Mouse (Mus musculus): ENCODE measurements around the gene Zfp800.

The Zfp800 gene

GRCm38 (mm10) chr6:28318820-28319573, 78.8 kb downstream of the Zfp800 start:
- DNase-seq (ENCODE audit: extremely low spot score, low read depth, low spot score): no peak

GRCm38 (mm10) chr6:28315208-28315607, 82.6 kb downstream of the Zfp800 start:
- no peak for DNase-seq (ENCODE audit: extremely low spot score, low read depth, low spot score)

DNA sequence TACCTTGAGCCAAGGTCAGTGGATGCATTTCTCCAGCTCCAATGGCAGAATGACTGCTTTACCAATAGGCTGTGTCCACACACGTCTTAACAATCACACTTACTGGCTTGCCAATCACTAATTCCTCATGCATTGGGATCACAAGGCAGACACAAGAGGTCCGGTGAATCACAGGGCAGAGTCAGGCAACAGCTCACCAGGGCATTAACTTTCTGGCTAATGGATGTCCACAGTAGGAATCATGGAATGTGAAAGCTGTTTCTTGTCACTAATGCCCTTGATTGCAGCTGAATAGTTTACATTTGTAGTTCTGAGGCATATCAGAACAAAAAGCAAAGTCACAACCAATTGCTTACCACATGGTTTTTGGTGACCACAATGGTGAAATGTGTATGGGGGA, 85.7 kb downstream of the Zfp800 start:
- DNase-seq (ENCODE audit: extremely low spot score, low read depth, low spot score): no peak

- no peak for DNase-seq (ENCODE audit: extremely low spot score, low read depth, low spot score)
Measured at GRCm38 (mm10) chr6:28309692-28310091, 88.1 kb downstream of the Zfp800 start.

DNA sequence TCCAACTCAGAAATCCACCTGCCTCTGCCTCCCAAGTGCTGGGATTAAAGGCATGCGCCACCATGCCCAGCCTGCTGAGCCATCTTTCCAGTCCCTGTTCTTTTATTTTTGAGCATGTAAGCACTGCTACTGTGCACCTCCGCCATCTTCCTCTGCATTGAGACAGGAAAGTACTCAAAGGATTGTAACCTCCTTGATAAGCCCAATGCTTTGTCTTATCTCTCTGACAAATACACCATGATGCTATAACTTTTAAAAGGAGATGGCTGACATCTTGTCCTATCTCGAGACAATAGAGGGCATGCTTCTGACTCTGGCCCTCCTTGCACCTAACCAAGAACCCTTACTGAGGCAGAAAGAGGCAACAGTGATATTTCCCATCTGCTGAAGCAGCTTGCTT, 88.9 kb downstream of the Zfp800 start:
- no peak for DNase-seq (ENCODE audit: extremely low spot score, low read depth, low spot score)

- no peak for DNase-seq (ENCODE audit: extremely low spot score, low read depth, low spot score)
Measured at GRCm38 (mm10) chr6:28306702-28307101, 91.1 kb downstream of the Zfp800 start.

GRCm38 (mm10) chr6:28296306-28296705, 101.5 kb downstream of the Zfp800 start:
- DNase-seq (ENCODE audit: extremely low spot score, low read depth, low spot score): no peak

DNA sequence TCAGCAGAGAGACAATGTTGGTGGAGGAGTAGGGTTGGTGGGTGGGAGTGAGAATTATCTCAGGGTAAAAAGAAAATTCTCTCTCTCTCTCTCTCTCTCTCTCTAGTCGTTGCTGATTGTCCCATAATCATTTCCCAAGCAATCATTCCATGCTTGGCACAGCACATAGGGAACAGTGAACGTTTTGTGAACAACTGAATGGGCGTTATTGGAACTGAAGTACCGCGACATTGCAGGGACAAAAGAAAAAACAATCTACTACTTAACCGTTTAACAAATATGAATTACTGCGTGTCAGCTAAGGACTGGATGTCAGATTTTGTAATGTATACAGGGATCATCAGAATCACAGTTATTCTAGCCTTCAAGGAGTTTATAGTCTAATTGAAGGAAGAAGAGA, 102.2 kb downstream of the Zfp800 start:
- DNase-seq (ENCODE audit: extremely low spot score, low read depth, low spot score): no peak

DNA sequence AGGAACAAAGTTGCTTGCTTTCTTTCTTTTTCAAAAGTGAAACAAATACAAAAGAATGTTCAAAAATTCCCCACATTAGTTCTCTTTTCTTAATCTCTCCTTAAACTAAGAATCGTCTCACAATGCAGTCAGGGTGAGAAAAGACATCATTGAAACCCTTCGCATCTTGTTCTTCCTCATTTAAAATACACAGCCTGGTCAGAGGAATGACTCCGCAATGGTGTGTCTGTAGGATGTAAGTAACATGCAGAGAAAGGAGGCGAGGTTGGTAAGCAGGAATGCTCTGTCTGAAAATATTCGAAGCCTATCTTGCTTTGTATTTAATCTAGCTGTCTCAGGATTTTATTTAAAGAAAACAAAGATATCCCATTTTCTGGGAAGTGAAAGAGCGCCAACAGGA, 105.0 kb downstream of the Zfp800 start:
- DNase-seq (ENCODE audit: extremely low spot score, low read depth, low spot score): no peak

GRCm38 (mm10) chr6:28279886-28280285, 117.9 kb downstream of the Zfp800 start:
- DNase-seq (ENCODE audit: extremely low spot score, low read depth, low spot score): no peak

DNA sequence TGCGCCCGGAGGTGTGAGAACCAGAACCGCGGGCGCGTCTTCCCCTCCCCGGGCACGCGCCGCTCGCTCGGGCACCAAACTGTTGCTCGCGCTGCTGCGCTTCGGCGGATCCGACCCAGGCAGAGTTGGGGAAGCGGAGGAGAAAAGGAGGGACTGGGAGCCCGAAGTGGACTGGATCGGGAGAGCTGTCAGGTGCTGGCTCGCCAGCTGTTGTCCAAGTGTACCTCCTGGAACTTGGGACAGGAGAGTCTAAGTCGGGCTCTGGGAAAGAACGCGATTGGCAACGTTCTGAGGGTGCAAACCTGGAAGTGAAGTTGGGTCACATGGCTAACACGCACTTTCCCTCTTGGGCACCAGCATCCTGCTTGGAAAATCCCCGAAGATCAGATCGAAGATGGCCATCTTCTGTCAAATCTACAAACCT, 135.6 kb downstream of the Zfp800 start:
- DNase-seq (ENCODE audit: extremely low spot score, low read depth, low spot score): peak; percentile 20

GRCm38 (mm10) chr6:28261307-28262197, 136.3 kb downstream of the Zfp800 start:
- peak; percentile 28 for DNase-seq (ENCODE audit: extremely low spot score, low read depth, low spot score)

GRCm38 (mm10) chr6:28260425-28261191, 137.2 kb downstream of the Zfp800 start:
- no peak for DNase-seq (ENCODE audit: extremely low spot score, low read depth, low spot score)

DNA sequence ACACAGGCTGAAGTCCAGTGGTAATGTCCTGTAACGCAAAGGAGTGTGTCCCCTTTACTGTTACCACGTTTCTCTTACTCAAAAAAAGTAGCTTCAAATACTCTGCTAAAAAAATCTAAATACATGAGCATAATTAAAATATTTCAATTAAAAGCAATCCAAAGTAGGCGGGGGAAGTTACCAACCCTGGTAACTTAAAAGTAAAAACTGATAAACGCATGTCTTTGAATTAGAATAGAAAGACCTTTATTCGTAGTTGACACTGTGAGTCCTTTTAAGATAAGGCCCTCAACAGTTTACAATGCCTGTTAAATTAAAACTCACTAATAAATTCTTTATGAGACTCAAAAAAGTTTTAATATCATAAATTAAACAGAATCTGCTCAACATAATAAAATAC, 138.1 kb downstream of the Zfp800 start:
- DNase-seq (ENCODE audit: extremely low spot score, low read depth, low spot score): no peak

DNA sequence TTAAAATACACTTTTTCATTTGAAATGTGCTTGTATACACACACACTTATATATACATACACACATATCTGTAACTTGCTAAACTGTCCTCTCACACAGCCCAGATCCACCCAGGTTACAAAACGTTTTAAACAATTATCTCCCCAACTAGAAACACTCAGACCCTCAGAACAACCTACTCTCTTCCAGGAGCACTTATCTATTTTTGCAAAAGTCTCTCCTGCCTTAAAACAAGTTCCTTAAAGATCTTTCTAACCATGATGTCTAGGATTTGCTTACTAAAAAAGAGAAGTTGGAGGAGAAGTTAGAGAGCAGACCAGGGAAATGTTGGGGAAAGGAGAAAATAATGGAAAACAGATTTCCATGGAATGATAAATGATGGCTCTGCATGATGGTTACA, 139.4 kb downstream of the Zfp800 start:
- no peak for DNase-seq (ENCODE audit: extremely low spot score, low read depth, low spot score)

DNA sequence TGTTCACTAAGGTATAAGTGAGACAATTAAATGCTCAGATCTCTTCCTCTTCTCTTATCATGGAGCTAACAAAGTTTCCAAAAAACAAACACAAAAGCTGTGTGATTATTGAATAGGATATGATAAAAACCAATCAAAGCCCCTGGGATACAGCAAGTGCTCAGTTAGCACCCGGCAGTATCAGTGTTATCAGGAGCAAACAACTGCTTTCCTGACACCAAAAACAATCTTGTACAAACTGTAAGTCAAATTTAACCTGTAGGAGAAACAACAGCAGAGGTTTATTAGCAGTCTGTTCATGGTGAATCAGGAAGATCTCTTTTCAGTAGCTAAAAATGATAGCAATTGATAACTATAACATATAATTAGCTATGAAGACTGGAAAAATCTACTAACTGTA, 140.0 kb downstream of the Zfp800 start:
- no peak for DNase-seq (ENCODE audit: extremely low spot score, low read depth, low spot score)

- no peak for DNase-seq (ENCODE audit: extremely low spot score, low read depth, low spot score)
Measured at GRCm38 (mm10) chr6:28252790-28253189, 145.0 kb downstream of the Zfp800 start.

GRCm38 (mm10) chr6:28248211-28248610, 149.6 kb downstream of the Zfp800 start:
- DNase-seq (ENCODE audit: extremely low spot score, low read depth, low spot score): no peak

DNA sequence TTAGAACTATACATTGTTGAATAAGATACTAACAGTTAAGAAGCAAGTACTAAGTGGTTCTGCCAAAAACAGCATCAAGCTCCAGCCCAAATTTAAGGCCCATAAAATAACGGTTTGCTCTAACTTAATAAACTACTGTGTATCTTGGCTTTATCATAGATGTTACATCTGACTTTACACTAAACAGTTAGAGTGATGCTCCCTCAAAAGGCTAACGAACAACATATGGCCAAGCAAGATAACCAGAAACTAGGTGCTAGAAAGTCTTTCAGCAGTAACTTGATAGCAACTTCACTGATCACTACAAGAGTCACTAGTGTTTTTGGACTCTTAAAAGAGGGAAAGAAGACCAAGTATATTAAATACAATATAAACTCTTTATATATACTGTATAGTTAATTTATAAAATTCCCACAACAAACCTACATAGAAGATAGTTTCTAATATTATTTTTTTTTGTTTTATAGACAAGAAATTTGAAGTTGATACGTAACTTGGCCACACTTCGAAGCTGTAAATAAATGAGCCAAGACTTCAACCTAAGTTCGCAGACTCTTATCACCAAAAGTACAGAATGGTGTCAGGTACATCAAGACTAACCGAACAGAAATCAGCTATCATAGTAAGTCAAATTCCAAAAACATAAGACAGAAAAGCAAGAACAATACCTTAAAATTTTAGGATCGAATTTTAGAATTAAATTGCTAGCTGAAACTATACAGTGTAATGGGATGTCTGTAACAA, 165.0 kb downstream of the Zfp800 start:
- no peak for DNase-seq (ENCODE audit: extremely low spot score, low read depth, low spot score)

DNA sequence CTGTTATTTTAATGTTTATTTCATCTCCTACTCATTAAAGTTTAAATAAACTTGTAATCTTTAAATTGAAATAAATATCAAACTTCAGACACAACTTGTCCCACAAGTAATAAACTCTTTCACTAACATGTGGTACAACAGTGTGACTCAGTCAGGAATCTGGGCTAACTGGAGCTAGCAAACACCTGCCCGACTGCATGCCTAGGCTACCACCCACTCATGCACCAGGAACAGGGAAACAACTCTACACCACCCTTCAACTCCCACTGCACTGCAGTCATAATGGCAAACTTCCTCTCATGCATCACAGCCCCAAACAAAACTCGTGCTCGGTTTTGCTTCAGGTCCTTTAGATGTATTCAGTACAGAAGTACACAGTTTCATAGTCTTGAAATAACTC, 169.7 kb downstream of the Zfp800 start:
- DNase-seq (ENCODE audit: extremely low spot score, low read depth, low spot score): no peak

DNA sequence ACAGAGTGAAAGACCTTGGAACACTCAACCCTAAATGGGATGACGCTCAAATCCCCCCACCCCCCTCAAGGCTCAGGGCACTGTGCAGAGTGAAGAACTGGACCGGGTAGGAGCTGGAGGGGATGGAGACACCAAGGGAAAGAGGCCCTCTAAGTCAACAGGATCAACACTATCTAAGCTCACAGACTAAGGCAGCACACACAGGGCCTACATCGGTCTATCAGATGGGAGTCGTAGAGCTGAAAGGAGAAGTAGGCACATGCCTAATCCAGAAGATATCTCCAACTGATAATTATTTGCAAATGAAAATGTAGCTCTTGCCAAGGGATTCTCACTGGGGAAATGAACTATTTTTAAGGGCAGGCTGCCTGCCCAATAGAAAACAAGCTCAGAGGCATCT, 176.8 kb downstream of the Zfp800 start:
- DNase-seq (ENCODE audit: extremely low spot score, low read depth, low spot score): no peak

Data from hindlimb bud, embryonic 11.5 days (tissue).